Mouse (Mus musculus): Measurements from ENCODE around the gene Fam83b. TPM values are rescaled to one million over a fixed set of nuclear protein-coding genes. Genes with fewer than 3 reads are reported as not detected.

The Fam83b gene
- total RNA-seq (2021): not detected
- long read RNA-seq, experiment 1: 0 reads
- long read RNA-seq, experiment 2: 0 reads

DNA sequence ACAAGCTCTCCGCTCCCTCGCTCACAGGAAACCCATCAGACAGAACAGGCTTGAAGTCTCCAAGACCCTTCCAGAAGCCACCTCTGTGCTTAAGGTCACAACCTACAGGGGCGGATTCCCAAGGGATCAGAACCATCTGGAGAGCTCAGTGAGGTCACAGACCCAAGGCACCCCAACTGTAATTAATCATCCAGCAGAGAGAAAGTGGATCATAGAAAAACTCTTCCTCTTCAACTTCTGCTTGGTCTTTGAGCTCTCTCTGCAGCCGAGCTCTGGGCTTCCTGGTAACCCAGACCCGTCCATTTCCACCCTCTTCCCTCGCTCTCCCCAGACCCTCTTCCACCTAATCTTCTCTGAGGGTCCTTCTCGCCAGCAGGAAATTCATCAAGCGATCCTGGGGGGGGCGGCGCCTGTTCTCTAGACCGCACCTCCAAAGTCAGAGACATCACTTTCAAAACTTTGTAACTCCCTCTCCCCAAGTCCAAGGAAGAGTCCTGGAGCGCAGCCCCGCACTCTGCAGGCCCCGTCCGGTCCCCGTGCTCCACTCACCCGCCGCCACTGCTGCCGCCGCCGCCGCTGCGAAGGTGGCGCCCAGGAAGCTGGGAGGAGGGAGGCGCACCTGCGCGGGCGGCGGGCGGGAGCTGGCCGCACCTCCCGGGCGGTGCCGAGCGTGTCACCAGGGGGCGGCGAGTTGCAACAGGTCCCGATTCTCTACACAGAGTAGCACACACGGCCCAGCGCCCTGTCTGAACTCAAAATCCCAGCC, at the start of gene Fam83b:
Gene Fam83b (minus strand): TSS at position 602 of the 766 bp plus-strand sequence.
- peak; percentile 4 for DNase-seq
- intact Hi-C loops (cut with DNase I; ENCODE audit: low total_unique reads): no loop called here

GRCm38 (mm10) chr9:76614165-76614564, 47.2 kb upstream of the Fam83b start:
- intact Hi-C loops (cut with DNase I; ENCODE audit: low total_unique reads): no loop called here

GRCm38 (mm10) chr9:76603744-76604143, 36.8 kb upstream of the Fam83b start:
- intact Hi-C loops (cut with DNase I; ENCODE audit: low total_unique reads): no loop called here
- DNase-seq: no peak

More at GRCm38 (mm10) chr9:76614165-76614564, 47.2 kb upstream of the Fam83b start:
- no peak for DNase-seq

- no peak for DNase-seq
- intact Hi-C loops (cut with DNase I; ENCODE audit: low total_unique reads): no loop called here
Observed at GRCm38 (mm10) chr9:76602874-76603273, 36.0 kb upstream of the Fam83b start.

GRCm38 (mm10) chr9:76597395-76597794, 30.5 kb upstream of the Fam83b start:
- DNase-seq: no peak
- intact Hi-C loops (cut with DNase I; ENCODE audit: low total_unique reads): no loop called here

DNA sequence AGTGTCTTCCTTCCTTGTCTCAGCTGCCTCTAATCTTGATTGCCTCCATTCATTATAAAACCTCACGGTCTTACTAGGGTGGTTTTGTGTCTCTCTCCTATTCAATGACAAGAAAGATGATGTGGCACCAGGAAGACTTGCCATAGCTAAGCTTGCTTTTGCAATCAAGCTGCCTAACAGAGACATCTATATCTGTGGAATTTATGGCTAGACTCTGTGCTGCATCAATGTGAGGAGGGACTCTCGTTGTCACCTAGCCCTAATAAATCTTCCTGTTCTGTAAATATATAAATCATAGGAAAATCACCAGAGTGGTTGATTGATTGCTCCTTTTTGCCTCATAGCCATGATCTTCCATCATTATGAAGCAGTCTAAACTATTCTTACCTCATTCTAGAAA, 26.9 kb upstream of the Fam83b start:
- DNase-seq: no peak
- intact Hi-C loops (cut with DNase I; ENCODE audit: low total_unique reads): no loop called here

DNA sequence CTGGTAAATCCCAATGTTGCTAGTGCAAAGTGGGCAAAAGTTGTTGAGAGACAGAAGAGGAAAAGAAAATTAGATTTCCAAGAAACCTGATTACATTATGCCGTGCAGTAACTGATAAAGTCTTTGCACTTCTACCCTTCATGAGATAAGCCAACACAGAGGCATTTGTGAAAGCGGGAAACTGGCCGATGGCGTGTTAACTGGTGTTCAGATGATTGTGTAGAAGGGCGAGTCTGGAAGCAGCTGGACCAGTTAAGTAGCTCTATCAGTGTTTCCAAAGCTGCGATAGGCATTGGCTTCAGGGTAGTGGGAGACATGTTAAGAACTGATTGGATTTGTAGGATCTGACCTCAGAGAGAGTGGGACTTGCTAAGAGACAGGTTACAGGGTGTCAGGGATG, 17.0 kb upstream of the Fam83b start:
- no peak for DNase-seq
- intact Hi-C loops (cut with DNase I; ENCODE audit: low total_unique reads): no loop called here

GRCm38 (mm10) chr9:76581966-76582365, 15.1 kb upstream of the Fam83b start:
- DNase-seq: no peak
- intact Hi-C loops (cut with DNase I; ENCODE audit: low total_unique reads): no loop called here

DNA sequence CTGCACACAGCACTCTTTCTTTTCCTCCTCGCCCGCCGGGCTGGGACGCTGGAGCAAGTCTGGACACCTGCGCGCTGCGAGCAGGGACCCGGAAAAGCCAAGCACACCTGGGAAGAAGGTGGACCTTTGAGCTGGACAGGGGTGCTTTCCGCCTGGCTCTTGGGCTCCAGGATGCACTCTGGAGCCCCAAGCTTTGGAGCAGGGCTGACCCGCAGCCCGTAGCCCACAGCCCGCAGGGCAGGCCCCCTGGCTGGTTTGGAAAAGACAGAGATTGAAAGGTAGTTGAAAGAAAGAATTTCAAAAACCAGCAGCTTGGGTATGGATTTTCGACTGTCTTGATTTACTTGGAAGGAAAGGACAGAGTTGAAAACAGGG, 352 bp upstream of the Fam83b start:
- intact Hi-C loops (cut with DNase I; ENCODE audit: low total_unique reads): no loop called here
- no peak for DNase-seq

GRCm38 (mm10) chr9:76565656-76566055, 1.3 kb downstream of the Fam83b start:
- DNase-seq: no peak
- intact Hi-C loops (cut with DNase I; ENCODE audit: low total_unique reads): no loop called here

- intact Hi-C loops (cut with DNase I; ENCODE audit: low total_unique reads): no loop called here
- no peak for DNase-seq
Observed at GRCm38 (mm10) chr9:76564071-76564470, 2.8 kb downstream of the Fam83b start.

- intact Hi-C loops (cut with DNase I; ENCODE audit: low total_unique reads): no loop called here
- DNase-seq: no peak
Observed at GRCm38 (mm10) chr9:76562794-76563193, 4.1 kb downstream of the Fam83b start.

DNA sequence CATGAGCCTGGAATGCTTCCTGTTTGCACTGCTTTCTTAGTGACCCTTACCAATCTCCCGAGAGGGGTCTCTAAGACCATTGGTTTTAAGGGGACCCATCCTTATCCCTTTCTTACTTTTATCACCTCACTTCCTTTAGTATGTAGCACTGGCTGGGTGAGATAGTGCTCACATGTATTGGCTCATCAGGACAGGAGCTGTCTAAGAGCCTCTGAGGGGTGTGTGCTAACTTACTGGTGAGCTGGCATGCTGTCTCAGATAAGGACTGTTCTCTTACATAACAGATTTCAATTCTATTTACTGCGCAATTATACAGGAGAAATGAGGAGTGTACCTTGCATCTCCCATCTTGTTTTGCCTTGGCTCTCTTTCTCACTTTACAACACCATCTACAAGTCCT, 7.7 kb downstream of the Fam83b start:
- DNase-seq: no peak
- intact Hi-C loops (cut with DNase I; ENCODE audit: low total_unique reads): no loop called here

DNA sequence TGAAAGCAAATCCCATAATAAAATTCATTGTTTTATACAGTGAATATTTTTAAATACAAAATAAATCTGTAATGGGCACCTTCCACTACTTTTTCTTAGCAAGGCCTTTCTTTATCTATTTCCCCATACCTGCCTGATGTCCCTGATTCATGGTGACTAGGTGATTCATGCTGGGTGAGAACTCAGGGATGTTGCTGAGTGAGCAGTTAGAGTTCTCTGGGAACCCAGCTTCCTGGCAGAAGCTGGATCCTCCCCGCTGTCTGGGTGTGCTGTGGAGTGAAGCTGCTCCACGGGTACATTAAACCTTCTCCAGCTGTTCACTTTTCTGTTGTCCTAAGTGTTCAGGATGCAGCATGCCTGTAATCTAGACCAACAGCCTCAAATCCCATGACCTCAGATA, 13.2 kb downstream of the Fam83b start:
- intact Hi-C loops (cut with DNase I; ENCODE audit: low total_unique reads): no loop called here
- DNase-seq: no peak

GRCm38 (mm10) chr9:76553115-76553514, 13.8 kb downstream of the Fam83b start:
- DNase-seq: no peak
- intact Hi-C loops (cut with DNase I; ENCODE audit: low total_unique reads): no loop called here

- intact Hi-C loops (cut with DNase I; ENCODE audit: low total_unique reads): no loop called here
- DNase-seq: no peak
Observed at GRCm38 (mm10) chr9:76546714-76547113, 20.2 kb downstream of the Fam83b start.

DNA sequence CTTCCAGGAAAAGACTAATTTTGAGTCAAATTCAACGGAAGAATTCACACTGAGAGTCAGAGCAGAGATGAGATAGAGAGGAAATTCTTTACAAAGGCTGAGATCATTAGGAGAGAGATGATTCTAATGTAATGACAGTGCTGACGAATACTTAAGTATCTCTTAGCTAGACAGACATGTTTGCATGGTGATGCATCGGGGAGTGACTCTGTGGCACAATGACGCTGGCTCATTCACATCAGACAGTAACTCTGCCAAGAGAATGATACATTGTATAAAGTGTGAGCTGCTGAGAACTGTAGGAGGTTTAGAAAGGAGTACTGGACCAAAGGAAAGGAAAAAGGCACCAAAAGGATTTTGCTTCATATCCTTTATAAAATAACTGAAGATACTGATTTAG, 26.2 kb downstream of the Fam83b start:
- DNase-seq: no peak
- intact Hi-C loops (cut with DNase I; ENCODE audit: low total_unique reads): no loop called here

DNA sequence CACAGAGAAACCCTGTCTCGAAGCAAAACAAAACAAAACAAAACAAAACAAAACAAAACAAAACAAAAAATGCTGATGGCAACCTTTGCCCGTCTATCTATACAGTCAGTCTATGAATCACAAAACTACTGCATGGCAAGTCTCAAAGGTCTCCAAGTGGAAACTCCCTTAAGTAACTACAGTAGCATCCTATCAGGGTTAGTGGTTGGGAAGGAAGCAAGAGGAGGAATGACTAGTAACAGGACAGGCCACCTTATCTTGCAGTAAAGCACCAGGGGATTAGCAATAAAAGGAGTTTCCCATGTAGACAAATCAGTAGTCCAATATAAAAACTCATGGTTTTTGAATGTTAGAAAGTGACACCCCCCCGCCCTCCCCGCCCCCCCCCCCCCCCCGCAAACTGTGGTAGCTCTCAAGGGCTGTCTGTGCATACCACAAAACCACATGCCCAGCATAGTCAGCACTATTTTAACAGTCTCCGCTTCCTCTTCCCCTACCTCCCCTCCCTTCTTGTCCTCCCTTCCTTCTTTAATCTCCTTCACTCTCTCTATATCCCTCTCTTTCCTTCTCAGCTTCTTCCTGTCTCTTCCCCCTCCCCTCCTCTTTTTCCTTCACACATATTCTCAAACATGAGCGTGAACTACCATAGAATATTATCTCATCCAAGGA, 26.8 kb downstream of the Fam83b start:
- no peak for DNase-seq
- intact Hi-C loops (cut with DNase I; ENCODE audit: low total_unique reads): no loop called here

DNA sequence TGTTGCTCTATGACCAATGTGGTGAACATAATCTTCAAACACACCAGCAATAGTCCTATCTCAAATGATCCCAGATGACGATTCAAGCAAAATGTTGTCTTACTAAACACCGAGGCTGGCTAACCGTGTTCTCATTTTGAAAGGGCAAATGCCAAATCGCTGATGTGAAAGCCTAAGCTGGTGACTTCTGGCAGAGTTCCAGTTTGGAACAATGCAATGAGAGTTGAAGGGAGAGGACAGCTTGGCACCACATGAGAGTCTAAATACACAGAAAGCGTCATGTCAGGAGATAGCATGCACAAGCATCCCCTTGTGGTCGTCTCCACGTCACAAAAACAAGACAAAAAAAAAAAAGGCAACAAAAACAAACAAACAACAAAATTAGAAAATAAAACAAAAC, 27.6 kb downstream of the Fam83b start:
- intact Hi-C loops (cut with DNase I; ENCODE audit: low total_unique reads): no loop called here
- DNase-seq: no peak

GRCm38 (mm10) chr9:76536032-76536431, 30.9 kb downstream of the Fam83b start:
- intact Hi-C loops (cut with DNase I; ENCODE audit: low total_unique reads): no loop called here
- no peak for DNase-seq

DNA sequence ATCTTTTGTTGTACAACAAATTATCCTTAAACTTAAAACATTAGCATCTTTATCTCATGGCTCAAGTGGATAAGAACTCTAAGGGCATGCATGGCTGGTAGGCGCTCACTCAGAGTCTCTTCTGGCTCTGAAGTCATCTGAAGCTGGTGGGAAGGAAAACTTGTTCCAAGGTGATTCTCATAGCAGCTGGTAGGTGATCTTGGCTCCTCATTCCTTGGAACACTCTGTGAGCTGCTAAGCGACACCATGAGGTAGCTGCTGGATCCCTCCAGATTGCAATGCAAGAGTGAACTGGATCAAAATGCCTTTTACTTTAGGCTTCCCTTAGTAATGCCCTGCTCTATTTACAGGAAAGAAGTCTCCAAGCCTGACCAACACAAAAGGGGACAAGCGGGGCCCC, 34.5 kb downstream of the Fam83b start:
- no peak for DNase-seq
- intact Hi-C loops (cut with DNase I; ENCODE audit: low total_unique reads): no loop called here

Data from gastrocnemius, postnatal 14 days (tissue).